Mouse (Mus musculus) brain, embryonic 14.5 days (tissue): ENCODE data around the gene Dcpp3.

Experiments
- CTCF ChIP-seq: fragments of 200-500 bp; IDR thresholded peaks from 2 replicates; pipeline ENCODE4 v1.5.1; 2012; ENCODE audit warnings: inconsistent platforms, mild to moderate bottlenecking, moderate library complexity, borderline replicate concordance; ENCODE audit not compliant: insufficient read depth, insufficient read length; ENCODE audit errors: extremely low read depth
- POLR2A ChIP-seq: fragments of 200-500 bp; IDR thresholded peaks from 2 replicates; pipeline ENCODE4 v1.6.1; 2012; ENCODE audit warnings: mild to moderate bottlenecking, inconsistent platforms, borderline replicate concordance; ENCODE audit not compliant: poor library complexity, insufficient read depth, insufficient read length, severe bottlenecking; ENCODE audit errors: extremely low read depth

DNA sequence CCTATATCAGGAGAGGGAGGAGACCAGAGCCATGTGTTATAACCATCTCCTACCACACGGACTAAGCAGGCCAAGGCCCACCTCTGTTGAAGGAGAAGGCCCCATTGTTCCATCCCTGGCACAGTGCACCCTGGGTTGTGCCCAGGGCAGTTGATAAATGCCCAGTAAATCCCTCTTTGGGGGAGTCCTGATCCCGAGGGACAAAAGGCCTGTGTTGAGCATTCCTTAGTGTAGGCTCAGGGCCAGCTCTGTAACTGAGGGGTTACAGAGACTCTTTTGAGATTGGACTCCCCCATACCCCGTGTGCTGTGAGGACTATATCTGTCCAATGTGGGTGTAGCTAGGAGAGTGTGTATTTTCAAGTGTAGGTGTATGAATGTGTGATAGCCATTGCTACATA, 40.5 kb upstream of the Dcpp3 start:
- TF ChIP-seq POLR2A (no peak), CTCF (no peak)
